Mouse (Mus musculus) lung, embryonic 14.5 days (tissue): ENCODE results near the gene Acsl6. TPM values are rescaled to one million over a fixed set of nuclear protein-coding genes. Genes with fewer than 3 reads are reported as not detected.

Source experiments
- ATAC-seq: fragments of 200-750 bp; cut with Nextera tagmentation; 2 replicates; pipeline ENCODE4 v1.8.0; 2017; ENCODE audit warnings: mild to moderate bottlenecking, moderate TSS enrichment, moderate library complexity; ENCODE audit not compliant: insufficient read depth
- DNase-seq: peaks from one replicate; pipeline ENCODE4 v3.0.0-alpha.2; 2015
- H3K27ac ChIP-seq: fragments of 300-500 bp; sonication (generic); 2 replicates; pipeline ENCODE4 v1.5.1; 2014; ENCODE audit warnings: low read depth, mild to moderate bottlenecking, moderate library complexity
- H3K27me3 ChIP-seq: fragments of 300-500 bp; sonication (generic); 2 replicates; pipeline ENCODE4 v1.6.1; 2014; ENCODE audit warnings: low read length, control low read depth; ENCODE audit not compliant: insufficient read depth
- H3K36me3 ChIP-seq: fragments of 300-500 bp; sonication (generic); 2 replicates; pipeline ENCODE4 v1.6.1; 2014; ENCODE audit warnings: control low read depth; ENCODE audit not compliant: insufficient read depth
- H3K4me1 ChIP-seq: fragments of 300-500 bp; sonication (generic); 2 replicates; pipeline ENCODE4 v1.6.1; 2014; ENCODE audit warnings: antibody characterized with exemption, control low read depth; ENCODE audit not compliant: insufficient read depth
- H3K4me2 ChIP-seq: fragments of 300-500 bp; sonication (generic); 2 replicates; pipeline ENCODE4 v1.6.1; 2014; ENCODE audit warnings: mild to moderate bottlenecking
- H3K4me3 ChIP-seq: fragments of 300-500 bp; sonication (generic); 2 replicates; pipeline ENCODE4 v1.5.1; 2014; ENCODE audit warnings: low read depth, low read length
- H3K9ac ChIP-seq: fragments of 300-500 bp; sonication (generic); 2 replicates; pipeline ENCODE4 v1.6.1; 2014
- H3K9me3 ChIP-seq: fragments of 300-500 bp; sonication (generic); 2 replicates; pipeline ENCODE4 v1.6.1; 2016; ENCODE audit warnings: low read depth, low read length, control low read depth
- CTCF ChIP-seq: IDR thresholded peaks from 2 replicates; pipeline ENCODE4 v1.5.1; 2016; ENCODE audit warnings: antibody characterized with exemption, low read depth
- WGBS: fragments of 180-500 bp; shearing (Covaris S2); extraction: QIAGEN DNeasy Blood & Tissue Kit; methylation state at CpG from one replicate; pipeline ENCODE4 v1.1.7; 2014; 5-methylcytosine and 5-hydroxymethylcytosine counted together
- polyA plus RNA-seq: library from polyadenylated mRNA; unstranded; fragments of >200 nt; fragmentation: Nextera tagmentation; extraction: Ambion mirVana; gene quantifications from 2 replicates; pipeline ENCODE4 v1.2.1, GENCODE M21; 2014

The Acsl6 gene
- polyA plus RNA-seq, 1 experiment from 2014 or later, result 0.67 TPM

- Histone ChIP-seq H3K27me3 (no peaks in the 10 kb centered on the region), H3K4me3 (no peak overlapping the region), H3K9ac (no peak overlapping the region), H3K4me2 (no peak overlapping the region), H3K9me3 (no peaks in the 10 kb centered on the region), H3K27ac (no peak overlapping the region), H3K36me3 (no peaks in the 10 kb centered on the region), H3K4me1 (no peaks in the 10 kb centered on the region)
- no peak for TF ChIP-seq CTCF
- DNase-seq (no peak), ATAC-seq (no peak)
- 62% methylated on average over 3 of the region's 3 CpGs for WGBS
Observed at GRCm38 (mm10) chr11:54317795-54318194, 14.2 kb downstream of the Acsl6 start.

- H3K27ac ChIP-seq, result no peak overlapping the region
- H3K9me3 ChIP-seq, result no peaks in the 10 kb centered on the region
- H3K4me1 ChIP-seq, result no peaks in the 10 kb centered on the region
- ATAC-seq (no peak), DNase-seq (no peak)
- TF ChIP-seq CTCF, result no peak
- H3K4me3 ChIP-seq, result no peak overlapping the region
- H3K27me3 ChIP-seq, result no peaks in the 10 kb centered on the region
- WGBS, result 62% methylated on average over 5 of the region's 5 CpGs
- H3K9ac ChIP-seq, result no peak overlapping the region
- no peaks in the 10 kb centered on the region for H3K36me3 ChIP-seq
- H3K4me2 ChIP-seq, result no peak overlapping the region
Observed at GRCm38 (mm10) chr11:54321802-54322532, 18.4 kb downstream of the Acsl6 start.

GRCm38 (mm10) chr11:54331463-54332183 is 28.0 kb downstream of the Acsl6 start:
- Histone ChIP-seq H3K9me3 (no peaks in the 10 kb centered on the region), H3K4me1 (no peaks in the 10 kb centered on the region), H3K9ac (no peak overlapping the region), H3K27me3 (no peaks in the 10 kb centered on the region), H3K36me3 (no peaks in the 10 kb centered on the region), H3K4me3 (no peak overlapping the region), H3K4me2 (no peak overlapping the region), H3K27ac (no peak overlapping the region)
- ATAC-seq, result no peak
- DNase-seq, result peak; percentile 17
- WGBS, result 46% methylated on average over 10 of the region's 10 CpGs
- TF ChIP-seq CTCF, result no peak

GRCm38 (mm10) chr11:54336165-54336707 is 32.6 kb downstream of the Acsl6 start:
- DNase-seq, result no peak
- no peak for TF ChIP-seq CTCF
- ATAC-seq, result no peak
- no peak overlapping the region for H3K27ac ChIP-seq
- H3K4me2 ChIP-seq, result no peak overlapping the region
- H3K4me1 ChIP-seq, result no peaks in the 10 kb centered on the region
- no peak overlapping the region for H3K4me3 ChIP-seq
- no peaks in the 10 kb centered on the region for H3K27me3 ChIP-seq
- H3K36me3 ChIP-seq, result no peaks in the 10 kb centered on the region
- 33% methylated on average over 13 of the region's 13 CpGs for WGBS
- H3K9me3 ChIP-seq, result no peaks in the 10 kb centered on the region
- no peak overlapping the region for H3K9ac ChIP-seq

GRCm38 (mm10) chr11:54343703-54344102 is 40.1 kb downstream of the Acsl6 start:
- no peaks in the 10 kb centered on the region for H3K27me3 ChIP-seq
- H3K9ac ChIP-seq, result no peak overlapping the region
- 35% methylated on average over 4 of the region's 4 CpGs for WGBS
- H3K9me3 ChIP-seq, result no peaks in the 10 kb centered on the region
- H3K36me3 ChIP-seq, result no peaks in the 10 kb centered on the region
- DNase-seq (peak; percentile 81), ATAC-seq (no peak)
- H3K4me3 ChIP-seq, result no peak overlapping the region
- TF ChIP-seq CTCF, result no peak
- no peak overlapping the region for H3K27ac ChIP-seq
- no peaks in the 10 kb centered on the region for H3K4me1 ChIP-seq
- no peak overlapping the region for H3K4me2 ChIP-seq

GRCm38 (mm10) chr11:54351704-54352103 is 48.1 kb downstream of the Acsl6 start:
- H3K36me3 ChIP-seq, result no peaks in the 10 kb centered on the region
- no peak overlapping the region for H3K4me2 ChIP-seq
- H3K9me3 ChIP-seq, result no peaks in the 10 kb centered on the region
- H3K27me3 ChIP-seq, result no peaks in the 10 kb centered on the region
- TF ChIP-seq CTCF, result no peak
- no peak overlapping the region for H3K4me3 ChIP-seq
- ATAC-seq (no peak), DNase-seq (no peak)
- no peak overlapping the region for H3K27ac ChIP-seq
- 57% methylated on average over 5 of the region's 5 CpGs for WGBS
- no peak overlapping the region for H3K9ac ChIP-seq
- no peaks in the 10 kb centered on the region for H3K4me1 ChIP-seq

- H3K27ac ChIP-seq, result no peak overlapping the region
- no peaks in the 10 kb centered on the region for H3K4me1 ChIP-seq
- H3K36me3 ChIP-seq, result no peaks in the 10 kb centered on the region
- no peaks in the 10 kb centered on the region for H3K27me3 ChIP-seq
- no peak for ATAC-seq
- no peak overlapping the region for H3K9ac ChIP-seq
- no peaks in the 10 kb centered on the region for H3K9me3 ChIP-seq
- no peak for TF ChIP-seq CTCF
- 37% methylated on average over 8 of the region's 8 CpGs for WGBS
- no peak overlapping the region for H3K4me2 ChIP-seq
- H3K4me3 ChIP-seq, result no peak overlapping the region
- no peak for DNase-seq
Observed at GRCm38 (mm10) chr11:54353121-54353576, 49.6 kb downstream of the Acsl6 start.
